Mouse (Mus musculus): ENCODE measurements at regions not wholly inside any gene's neighbourhood (a gene's known extent, or its start where the extent isn't known, plus 50 kb on each side); places are given as distances from the start of the nearest gene placed in this dataset.

GRCm38 (mm10) chr17:15269905-15270304 lies 106.8 kb downstream of the Dll1 start:
- H3K27me3 ChIP-seq (ENCODE audit: control insufficient read depth, insufficient read depth, low read length, poor library complexity, severe bottlenecking), result no peaks in the 10 kb centered on the region
- no peaks in the 10 kb centered on the region for H3K9me3 ChIP-seq (replicated peaks; ENCODE audit: control insufficient read depth, insufficient read depth, low read length, poor library complexity, severe bottlenecking)
- TF ChIP-seq POLR2A (IDR thresholded peaks at IDR 0.05; ENCODE audit: insufficient read depth, low read length) (no peak), EP300 (IDR thresholded peaks at IDR 0.05; ENCODE audit: insufficient read depth, low read depth, low read length) (no peak), CTCF (IDR thresholded peaks at IDR 0.05; ENCODE audit: low read depth, low read length) (no peak)
- no peaks in the 10 kb centered on the region for H3K36me3 ChIP-seq (ENCODE audit: control insufficient read depth, insufficient read depth, low read length, poor library complexity, severe bottlenecking)
- H3K9ac ChIP-seq (ENCODE audit: low read depth, poor library complexity, severe bottlenecking), result no peak overlapping the region
- H3K4me1 ChIP-seq (ENCODE audit: control insufficient read depth, insufficient read depth, low read length), result no peaks in the 10 kb centered on the region
- H3K27ac ChIP-seq (ENCODE audit: insufficient read depth, low read length), result no peak overlapping the region
- no peak overlapping the region for H3K4me3 ChIP-seq (ENCODE audit: low read depth, low read length)

DNA sequence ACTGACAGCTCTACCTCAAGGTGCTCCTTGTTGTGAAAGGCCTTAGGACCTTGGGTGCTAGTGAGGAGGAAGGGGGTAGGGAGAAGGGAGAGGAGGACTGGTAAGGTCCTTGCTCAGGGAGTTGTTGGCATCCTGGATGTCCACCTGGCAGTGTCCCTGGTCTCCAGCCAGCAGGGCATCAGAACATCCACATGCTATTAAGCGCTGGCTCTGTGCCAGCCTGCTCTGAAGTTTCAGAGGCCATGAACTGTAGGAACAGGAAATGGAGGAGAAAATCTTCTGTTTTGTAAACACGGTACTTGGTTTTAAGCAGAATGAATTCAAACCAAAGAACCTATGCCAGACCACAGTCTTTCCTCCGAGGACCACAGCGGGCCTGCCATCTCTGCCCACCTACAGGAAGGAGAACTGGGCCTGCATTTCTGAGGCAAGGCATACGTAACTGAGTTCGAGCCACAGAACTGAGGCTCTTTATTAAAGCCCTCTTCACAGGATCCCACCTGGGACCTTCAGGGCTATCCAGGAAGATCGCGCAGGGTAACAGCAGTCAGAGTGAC lies 107.5 kb downstream of the Dll1 start:
- Histone ChIP-seq H3K4me1 (ENCODE audit: control insufficient read depth, insufficient read depth, low read length) (no peaks in the 10 kb centered on the region), H3K36me3 (ENCODE audit: control insufficient read depth, insufficient read depth, low read length, poor library complexity, severe bottlenecking) (no peaks in the 10 kb centered on the region), H3K9me3 (replicated peaks; ENCODE audit: control insufficient read depth, insufficient read depth, low read length, poor library complexity, severe bottlenecking) (no peaks in the 10 kb centered on the region), H3K4me3 (ENCODE audit: low read depth, low read length) (no peak overlapping the region), H3K27me3 (ENCODE audit: control insufficient read depth, insufficient read depth, low read length, poor library complexity, severe bottlenecking) (no peaks in the 10 kb centered on the region; the same call in 1 of the 2 replicates), H3K9ac (ENCODE audit: low read depth, poor library complexity, severe bottlenecking) (no peak overlapping the region), H3K27ac (ENCODE audit: insufficient read depth, low read length) (no peak overlapping the region)
- no peak for TF ChIP-seq POLR2A (IDR thresholded peaks at IDR 0.05; ENCODE audit: insufficient read depth, low read length)
- no peak for TF ChIP-seq CTCF (IDR thresholded peaks at IDR 0.05; ENCODE audit: low read depth, low read length)
- TF ChIP-seq EP300 (IDR thresholded peaks at IDR 0.05; ENCODE audit: insufficient read depth, low read depth, low read length), result no peak

GRCm38 (mm10) chr17:15267721-15268120 lies 109.0 kb downstream of the Dll1 start:
- H3K9ac ChIP-seq (ENCODE audit: low read depth, poor library complexity, severe bottlenecking), result no peak overlapping the region
- TF ChIP-seq POLR2A (IDR thresholded peaks at IDR 0.05; ENCODE audit: insufficient read depth, low read length) (no peak), EP300 (IDR thresholded peaks at IDR 0.05; ENCODE audit: insufficient read depth, low read depth, low read length) (no peak), CTCF (IDR thresholded peaks at IDR 0.05; ENCODE audit: low read depth, low read length) (no peak)
- no peak overlapping the region for H3K4me3 ChIP-seq (ENCODE audit: low read depth, low read length)
- H3K9me3 ChIP-seq (replicated peaks; ENCODE audit: control insufficient read depth, insufficient read depth, low read length, poor library complexity, severe bottlenecking), result no peaks in the 10 kb centered on the region
- H3K27ac ChIP-seq (ENCODE audit: insufficient read depth, low read length), result no peak overlapping the region
- H3K27me3 ChIP-seq (ENCODE audit: control insufficient read depth, insufficient read depth, low read length, poor library complexity, severe bottlenecking), result no peaks in the 10 kb centered on the region; the same call in 1 of the 2 replicates
- no peaks in the 10 kb centered on the region for H3K4me1 ChIP-seq (ENCODE audit: control insufficient read depth, insufficient read depth, low read length)
- H3K36me3 ChIP-seq (ENCODE audit: control insufficient read depth, insufficient read depth, low read length, poor library complexity, severe bottlenecking), result no peaks in the 10 kb centered on the region

DNA sequence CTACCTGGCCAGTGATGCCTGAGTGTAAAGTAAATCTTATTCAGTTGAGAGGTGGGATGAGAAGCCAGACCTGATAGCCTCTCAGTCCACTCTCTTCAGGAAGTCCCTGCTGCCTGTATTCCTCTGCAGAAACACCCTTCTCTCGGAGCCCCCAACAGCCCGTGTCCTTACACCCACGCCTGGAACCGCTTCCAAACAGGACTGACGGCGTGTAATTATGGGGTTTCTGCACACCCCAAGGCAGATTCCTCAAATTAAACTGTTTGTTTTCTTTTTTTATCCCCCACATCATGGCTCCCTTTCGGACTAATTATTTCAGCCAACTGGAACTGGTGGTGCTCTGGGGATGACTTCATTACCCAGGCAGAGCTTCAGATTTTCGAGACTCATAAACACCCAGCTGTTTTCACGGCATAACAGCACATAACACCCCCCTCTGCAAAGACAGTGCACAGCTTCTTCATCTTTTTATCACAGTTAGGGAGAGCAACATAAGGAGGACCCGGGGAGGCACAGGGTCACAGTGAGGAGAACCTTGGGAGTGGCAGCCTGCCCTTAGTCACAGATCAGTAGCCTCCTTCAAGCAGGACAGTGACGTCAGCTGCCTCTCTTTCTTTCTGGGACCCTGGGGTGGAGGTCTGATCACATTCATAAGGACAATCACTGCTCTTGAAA lies 117.1 kb downstream of the Dll1 start:
- Histone ChIP-seq H3K27ac (ENCODE audit: insufficient read depth, low read length) (no peak overlapping the region), H3K4me3 (ENCODE audit: low read depth, low read length) (no peak overlapping the region), H3K9ac (ENCODE audit: low read depth, poor library complexity, severe bottlenecking) (no peak overlapping the region), H3K36me3 (ENCODE audit: control insufficient read depth, insufficient read depth, low read length, poor library complexity, severe bottlenecking) (no peaks in the 10 kb centered on the region), H3K9me3 (replicated peaks; ENCODE audit: control insufficient read depth, insufficient read depth, low read length, poor library complexity, severe bottlenecking) (no peaks in the 10 kb centered on the region), H3K27me3 (ENCODE audit: control insufficient read depth, insufficient read depth, low read length, poor library complexity, severe bottlenecking) (no peaks in the 10 kb centered on the region), H3K4me1 (ENCODE audit: control insufficient read depth, insufficient read depth, low read length) (no peaks in the 10 kb centered on the region)
- TF ChIP-seq CTCF (IDR thresholded peaks at IDR 0.05; ENCODE audit: low read depth, low read length) (no peak), EP300 (IDR thresholded peaks at IDR 0.05; ENCODE audit: insufficient read depth, low read depth, low read length) (no peak), POLR2A (IDR thresholded peaks at IDR 0.05; ENCODE audit: insufficient read depth, low read length) (no peak)

DNA sequence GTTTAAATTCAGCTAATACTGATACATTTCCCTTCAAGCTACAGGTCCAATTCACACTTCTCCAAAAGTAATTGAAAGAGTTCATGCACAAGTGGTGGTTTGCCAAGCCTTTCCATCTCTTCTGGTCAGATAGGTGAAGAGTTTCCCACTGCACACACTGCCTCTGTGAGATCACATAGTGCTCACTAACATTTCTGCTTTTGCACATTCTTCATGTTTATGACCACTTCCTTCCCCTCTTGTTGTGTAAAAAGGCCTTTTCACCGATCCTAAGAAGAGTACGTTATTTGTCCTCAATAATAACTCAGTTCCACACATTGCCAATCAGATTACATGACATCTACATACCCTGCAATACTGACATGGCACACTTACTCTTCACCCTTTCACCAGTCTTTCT lies 120.8 kb downstream of the Dll1 start:
- Histone ChIP-seq H3K9ac (ENCODE audit: low read depth, poor library complexity, severe bottlenecking) (no peak overlapping the region), H3K9me3 (replicated peaks; ENCODE audit: control insufficient read depth, insufficient read depth, low read length, poor library complexity, severe bottlenecking) (no peaks in the 10 kb centered on the region), H3K4me1 (ENCODE audit: control insufficient read depth, insufficient read depth, low read length) (no peaks in the 10 kb centered on the region), H3K27me3 (ENCODE audit: control insufficient read depth, insufficient read depth, low read length, poor library complexity, severe bottlenecking) (no peaks in the 10 kb centered on the region), H3K27ac (ENCODE audit: insufficient read depth, low read length) (no peak overlapping the region), H3K36me3 (ENCODE audit: control insufficient read depth, insufficient read depth, low read length, poor library complexity, severe bottlenecking) (no peaks in the 10 kb centered on the region), H3K4me3 (ENCODE audit: low read depth, low read length) (no peak overlapping the region)
- TF ChIP-seq EP300 (IDR thresholded peaks at IDR 0.05; ENCODE audit: insufficient read depth, low read depth, low read length), result no peak
- TF ChIP-seq CTCF (IDR thresholded peaks at IDR 0.05; ENCODE audit: low read depth, low read length), result no peak
- no peak for TF ChIP-seq POLR2A (IDR thresholded peaks at IDR 0.05; ENCODE audit: insufficient read depth, low read length)

GRCm38 (mm10) chr17:15253785-15254184 lies 122.9 kb downstream of the Dll1 start:
- H3K9me3 ChIP-seq (replicated peaks; ENCODE audit: control insufficient read depth, insufficient read depth, low read length, poor library complexity, severe bottlenecking), result no peaks in the 10 kb centered on the region
- no peak overlapping the region for H3K9ac ChIP-seq (ENCODE audit: low read depth, poor library complexity, severe bottlenecking)
- H3K36me3 ChIP-seq (ENCODE audit: control insufficient read depth, insufficient read depth, low read length, poor library complexity, severe bottlenecking), result no peaks in the 10 kb centered on the region
- TF ChIP-seq EP300 (IDR thresholded peaks at IDR 0.05; ENCODE audit: insufficient read depth, low read depth, low read length), result no peak
- TF ChIP-seq POLR2A (IDR thresholded peaks at IDR 0.05; ENCODE audit: insufficient read depth, low read length), result no peak
- no peak for TF ChIP-seq CTCF (IDR thresholded peaks at IDR 0.05; ENCODE audit: low read depth, low read length)
- H3K27ac ChIP-seq (ENCODE audit: insufficient read depth, low read length), result no peak overlapping the region
- no peak overlapping the region for H3K4me3 ChIP-seq (ENCODE audit: low read depth, low read length)
- H3K27me3 ChIP-seq (ENCODE audit: control insufficient read depth, insufficient read depth, low read length, poor library complexity, severe bottlenecking), result no peaks in the 10 kb centered on the region
- H3K4me1 ChIP-seq (ENCODE audit: control insufficient read depth, insufficient read depth, low read length), result peaks cover 1% of the 10 kb centered on the region
